Mouse (Mus musculus) bone marrow macrophage, adult 2 months (primary cell): ENCODE measurements around the gene Morc1. TPM values are rescaled to one million over a fixed set of nuclear protein-coding genes. Genes with fewer than 3 reads are reported as not detected.

Experiments used
- H3K27ac ChIP-seq: 2 replicates; pipeline ENCODE4 v1.5.1; 2012; ENCODE audit warnings: low read depth, low read length; ENCODE audit not compliant: insufficient read depth
- H3K4me1 ChIP-seq: 2 replicates; pipeline ENCODE4 v1.6.1; 2012; ENCODE audit warnings: low read length; ENCODE audit not compliant: control insufficient read depth, insufficient read depth
- H3K4me3 ChIP-seq: 2 replicates; pipeline ENCODE4 v1.5.1; 2012; ENCODE audit warnings: mild to moderate bottlenecking, low read length, moderate library complexity; ENCODE audit not compliant: insufficient read depth
- CTCF ChIP-seq: IDR thresholded peaks from 2 replicates; pipeline ENCODE4 v1.5.1; 2012; ENCODE audit warnings: low read depth, mild to moderate bottlenecking, low read length, moderate library complexity
- POLR2A ChIP-seq: IDR thresholded peaks from 2 replicates; pipeline ENCODE4 v1.6.1; 2012; ENCODE audit warnings: mild to moderate bottlenecking, low read depth, low read length, borderline replicate concordance
- polyA plus RNA-seq: library from polyadenylated mRNA; stranded (reverse); fragments of >200 nt; gene quantifications from 2 replicates; pipeline ENCODE4 v1.2.4, GENCODE M21; 2012; ENCODE audit not compliant: missing spikeins, insufficient read depth, insufficient read length

The Morc1 gene
- polyA plus RNA-seq, 1 experiment: not detected

- no peak overlapping the region for H3K4me3 ChIP-seq
- H3K27ac ChIP-seq: no peak overlapping the region
- TF ChIP-seq POLR2A (no peak), CTCF (no peak)
- H3K4me1 ChIP-seq: no peaks in the 10 kb centered on the region
Measured at GRCm38 (mm10) chr16:48473396-48473795, 42.4 kb downstream of the Morc1 start.

GRCm38 (mm10) chr16:48474896-48475802 lies 44.1 kb downstream of the Morc1 start:
- Histone ChIP-seq H3K4me3 (no peak overlapping the region), H3K27ac (no peak overlapping the region), H3K4me1 (no peaks in the 10 kb centered on the region)
- no peak for TF ChIP-seq CTCF
- TF ChIP-seq POLR2A: no peak

GRCm38 (mm10) chr16:48479266-48479848 lies 48.3 kb downstream of the Morc1 start:
- no peak for TF ChIP-seq POLR2A
- no peak for TF ChIP-seq CTCF
- H3K27ac ChIP-seq: no peak overlapping the region
- H3K4me1 ChIP-seq: no peaks in the 10 kb centered on the region
- H3K4me3 ChIP-seq: no peak overlapping the region

- Histone ChIP-seq H3K4me3 (no peak overlapping the region), H3K4me1 (no peaks in the 10 kb centered on the region), H3K27ac (no peak overlapping the region)
- TF ChIP-seq CTCF (no peak), POLR2A (no peak)
Measured at GRCm38 (mm10) chr16:48516776-48517499, 85.9 kb downstream of the Morc1 start.

GRCm38 (mm10) chr16:48519569-48519968 lies 88.5 kb downstream of the Morc1 start:
- no peak for TF ChIP-seq POLR2A
- TF ChIP-seq CTCF: no peak
- Histone ChIP-seq H3K4me1 (no peaks in the 10 kb centered on the region), H3K27ac (no peak overlapping the region), H3K4me3 (no peak overlapping the region)

GRCm38 (mm10) chr16:48537108-48537507 lies 106.1 kb downstream of the Morc1 start:
- Histone ChIP-seq H3K27ac (no peak overlapping the region), H3K4me3 (no peak overlapping the region), H3K4me1 (no peaks in the 10 kb centered on the region)
- TF ChIP-seq POLR2A (no peak), CTCF (no peak)

GRCm38 (mm10) chr16:48562290-48563080 lies 131.4 kb downstream of the Morc1 start:
- TF ChIP-seq POLR2A (no peak), CTCF (no peak)
- no peaks in the 10 kb centered on the region for H3K4me1 ChIP-seq
- H3K27ac ChIP-seq: no peak overlapping the region
- no peak overlapping the region for H3K4me3 ChIP-seq

GRCm38 (mm10) chr16:48570354-48570753 lies 139.3 kb downstream of the Morc1 start:
- peak; percentile 81 for TF ChIP-seq CTCF
- TF ChIP-seq POLR2A: no peak
- Histone ChIP-seq H3K4me1 (no peaks in the 10 kb centered on the region), H3K4me3 (no peak overlapping the region), H3K27ac (no peak overlapping the region)

- TF ChIP-seq POLR2A (no peak), CTCF (no peak)
- no peak overlapping the region for H3K27ac ChIP-seq
- no peak overlapping the region for H3K4me3 ChIP-seq
- H3K4me1 ChIP-seq: no peaks in the 10 kb centered on the region
Measured at GRCm38 (mm10) chr16:48574072-48574471, 143.0 kb downstream of the Morc1 start.
